Mouse (Mus musculus): ENCODE data around the gene Ffar1. TPM values are rescaled to one million over a fixed set of nuclear protein-coding genes. Genes with fewer than 3 reads are reported as not detected.

The Ffar1 gene
- polyA plus RNA-seq, 1 experiment from 2014 or later, result not detected

- no peaks in the 10 kb centered on the region for H3K36me3 ChIP-seq
- no peak overlapping the region for H3K27ac ChIP-seq
- no peak for ATAC-seq (ENCODE audit: low FRiP score)
- 67% methylated on average over 5 of the region's 5 CpGs for WGBS
- no peaks in the 10 kb centered on the region for H3K9me3 ChIP-seq (replicated peaks)
- H3K4me2 ChIP-seq (replicated peaks), result no peak overlapping the region
- H3K4me1 ChIP-seq, result no peaks in the 10 kb centered on the region
- H3K27me3 ChIP-seq, result no peaks in the 10 kb centered on the region
- H3K9ac ChIP-seq, result no peak overlapping the region
- H3K4me3 ChIP-seq, result no peak overlapping the region
These were observed 39.8 kb downstream of the Ffar1 start for GRCm38 (mm10) chr7:30821532-30821931.

GRCm38 (mm10) chr7:30820854-30821445, 40.4 kb downstream of the Ffar1 start:
- WGBS, result 69% methylated on average over 7 of the region's 7 CpGs
- no peaks in the 10 kb centered on the region for H3K9me3 ChIP-seq (replicated peaks)
- no peak overlapping the region for H3K27ac ChIP-seq
- no peaks in the 10 kb centered on the region for H3K4me1 ChIP-seq
- H3K9ac ChIP-seq, result no peak overlapping the region
- no peaks in the 10 kb centered on the region for H3K27me3 ChIP-seq
- no peak overlapping the region for H3K4me2 ChIP-seq (replicated peaks)
- no peak for ATAC-seq (ENCODE audit: low FRiP score)
- no peak overlapping the region for H3K4me3 ChIP-seq
- no peaks in the 10 kb centered on the region for H3K36me3 ChIP-seq

- no peak overlapping the region for H3K27ac ChIP-seq
- no peaks in the 10 kb centered on the region for H3K27me3 ChIP-seq
- no peak overlapping the region for H3K9ac ChIP-seq
- no peaks in the 10 kb centered on the region for H3K9me3 ChIP-seq (replicated peaks)
- no peak overlapping the region for H3K4me3 ChIP-seq
- H3K4me1 ChIP-seq, result no peaks in the 10 kb centered on the region
- no peak for ATAC-seq (ENCODE audit: low FRiP score)
- H3K4me2 ChIP-seq (replicated peaks), result no peak overlapping the region
- no peaks in the 10 kb centered on the region for H3K36me3 ChIP-seq
- WGBS, result 76% methylated on average over 6 of the region's 6 CpGs
These were observed 41.2 kb downstream of the Ffar1 start for GRCm38 (mm10) chr7:30820131-30820530.

- Histone ChIP-seq H3K4me2 (replicated peaks) (no peak overlapping the region), H3K4me1 (no peaks in the 10 kb centered on the region), H3K4me3 (no peak overlapping the region), H3K36me3 (no peaks in the 10 kb centered on the region), H3K27ac (no peak overlapping the region), H3K9me3 (replicated peaks) (no peaks in the 10 kb centered on the region; the same call in 1 of the 2 replicates), H3K27me3 (no peaks in the 10 kb centered on the region), H3K9ac (no peak overlapping the region)
- no peak for ATAC-seq (ENCODE audit: low FRiP score)
- WGBS, result 49% methylated on average over 6 of the region's 6 CpGs
These were observed 49.0 kb downstream of the Ffar1 start for GRCm38 (mm10) chr7:30812291-30812807.

GRCm38 (mm10) chr7:30811757-30812290, 49.5 kb downstream of the Ffar1 start:
- ATAC-seq (ENCODE audit: low FRiP score), result no peak
- no peak overlapping the region for H3K4me3 ChIP-seq
- H3K9me3 ChIP-seq (replicated peaks), result no peaks in the 10 kb centered on the region; the same call in 1 of the 2 replicates
- no peaks in the 10 kb centered on the region for H3K36me3 ChIP-seq
- H3K27ac ChIP-seq, result no peak overlapping the region
- no peak overlapping the region for H3K4me2 ChIP-seq (replicated peaks)
- WGBS, result 64% methylated on average over 9 of the region's 9 CpGs
- H3K27me3 ChIP-seq, result no peaks in the 10 kb centered on the region
- H3K9ac ChIP-seq, result no peak overlapping the region
- H3K4me1 ChIP-seq, result no peaks in the 10 kb centered on the region

- Histone ChIP-seq H3K9me3 (replicated peaks) (peaks cover under 1% of the 10 kb centered on the region; the same call in 1 of the 2 replicates), H3K4me2 (replicated peaks) (no peak overlapping the region), H3K27ac (no peak overlapping the region), H3K36me3 (no peaks in the 10 kb centered on the region), H3K9ac (no peak overlapping the region), H3K27me3 (no peaks in the 10 kb centered on the region), H3K4me1 (no peaks in the 10 kb centered on the region), H3K4me3 (no peak overlapping the region)
- WGBS, result 51% methylated on average over 6 of the region's 6 CpGs
- ATAC-seq (ENCODE audit: low FRiP score), result no peak
These were observed 51.0 kb downstream of the Ffar1 start for GRCm38 (mm10) chr7:30810319-30810718.

Other genes with a start within 250 kb of the Ffar1 start
- gene Upk1a, start 248.7 kb downstream of the Ffar1 start, polyA plus RNA-seq (2016; fragmentation: Nextera tagmentation; extraction: Ambion mirVana), result 0.21 and 0.35 TPM in 2 replicates
- 737 and 880 TPM in 2 replicates for gene Cox6b1, start 235.4 kb downstream of the Ffar1 start, polyA plus RNA-seq (2016; fragmentation: Nextera tagmentation; extraction: Ambion mirVana)
- gene Etv2, start 225.7 kb downstream of the Ffar1 start, polyA plus RNA-seq (2016; fragmentation: Nextera tagmentation; extraction: Ambion mirVana), result not detected in 2 replicates
- 153 and 160 TPM in 2 replicates for gene Rbm42, start 211.2 kb downstream of the Ffar1 start, polyA plus RNA-seq (2016; fragmentation: Nextera tagmentation; extraction: Ambion mirVana)
- gene Haus5, start 196.6 kb downstream of the Ffar1 start, polyA plus RNA-seq (2016; fragmentation: Nextera tagmentation; extraction: Ambion mirVana), result 35.4 and 38.4 TPM in 2 replicates
- gene Pmis2, start 190.0 kb downstream of the Ffar1 start, polyA plus RNA-seq (2016; fragmentation: Nextera tagmentation; extraction: Ambion mirVana), result not detected in 2 replicates
- not detected in 2 replicates for gene 2200002J24Rik, start 162.6 kb downstream of the Ffar1 start, polyA plus RNA-seq (2016; fragmentation: Nextera tagmentation; extraction: Ambion mirVana)
- 0.93 and 1.3 TPM in 2 replicates for gene Atp4a, start 149.4 kb downstream of the Ffar1 start, polyA plus RNA-seq (2016; fragmentation: Nextera tagmentation; extraction: Ambion mirVana)
- 147 and 164 TPM in 2 replicates for gene Tmem147, start 132.0 kb downstream of the Ffar1 start, polyA plus RNA-seq (2016; fragmentation: Nextera tagmentation; extraction: Ambion mirVana)
- gene Gapdhs, start 117.9 kb downstream of the Ffar1 start, polyA plus RNA-seq (2016; fragmentation: Nextera tagmentation; extraction: Ambion mirVana), result 0.76 and 1.1 TPM in 2 replicates
- 1.7 and 2.5 TPM in 2 replicates for gene Sbsn, start 110.1 kb downstream of the Ffar1 start, polyA plus RNA-seq (2016; fragmentation: Nextera tagmentation; extraction: Ambion mirVana)
- 0.59 and 0.67 TPM in 2 replicates for gene Dmkn, start 97.8 kb downstream of the Ffar1 start, polyA plus RNA-seq (2016; fragmentation: Nextera tagmentation; extraction: Ambion mirVana)
- gene Krtdap, start 73.7 kb downstream of the Ffar1 start, polyA plus RNA-seq (2016; fragmentation: Nextera tagmentation; extraction: Ambion mirVana), result not detected in 2 replicates
- not detected in 2 replicates for gene Ffar2, start 37.8 kb downstream of the Ffar1 start, polyA plus RNA-seq (2016; fragmentation: Nextera tagmentation; extraction: Ambion mirVana)
- not detected in 2 replicates for gene Ffar3, start 5.4 kb downstream of the Ffar1 start, polyA plus RNA-seq (2016; fragmentation: Nextera tagmentation; extraction: Ambion mirVana)
- gene Cd22, start 18.8 kb upstream of the Ffar1 start, polyA plus RNA-seq (2016; fragmentation: Nextera tagmentation; extraction: Ambion mirVana), result not detected in 2 replicates
- gene Mag, start 53.3 kb upstream of the Ffar1 start, polyA plus RNA-seq (2016; fragmentation: Nextera tagmentation; extraction: Ambion mirVana), result 0.56 and 0.61 TPM in 2 replicates
- gene Hamp2, start 63.1 kb upstream of the Ffar1 start, polyA plus RNA-seq (2016; fragmentation: Nextera tagmentation; extraction: Ambion mirVana), result not detected in 2 replicates
- not detected in 2 replicates for gene Hamp, start 82.5 kb upstream of the Ffar1 start, polyA plus RNA-seq (2016; fragmentation: Nextera tagmentation; extraction: Ambion mirVana)
- gene Usf2, start 95.2 kb upstream of the Ffar1 start, polyA plus RNA-seq (2016; fragmentation: Nextera tagmentation; extraction: Ambion mirVana), result 29.7 and 32.7 TPM in 2 replicates
- gene Lsr, start 111.9 kb upstream of the Ffar1 start, polyA plus RNA-seq (2016; fragmentation: Nextera tagmentation; extraction: Ambion mirVana), result 16.6 and 20.2 TPM in 2 replicates
- 0.89 and 1.4 TPM in 2 replicates for gene Fam187b, start 112.2 kb upstream of the Ffar1 start, polyA plus RNA-seq (2016; fragmentation: Nextera tagmentation; extraction: Ambion mirVana)
- gene Fxyd5, start 180.9 kb upstream of the Ffar1 start, polyA plus RNA-seq (2016; fragmentation: Nextera tagmentation; extraction: Ambion mirVana), result 9.6 and 10.4 TPM in 2 replicates
- gene Fxyd7, start 189.9 kb upstream of the Ffar1 start, polyA plus RNA-seq (2016; fragmentation: Nextera tagmentation; extraction: Ambion mirVana), result 26.3 and 29.8 TPM in 2 replicates
- 25.3 and 34.7 TPM in 2 replicates for gene Fxyd1, start 195.6 kb upstream of the Ffar1 start, polyA plus RNA-seq (2016; fragmentation: Nextera tagmentation; extraction: Ambion mirVana)
- gene Lgi4, start 197.8 kb upstream of the Ffar1 start, polyA plus RNA-seq (2016; fragmentation: Nextera tagmentation; extraction: Ambion mirVana), result 2.1 TPM in 2 replicates
- gene Fxyd3, start 215.1 kb upstream of the Ffar1 start, polyA plus RNA-seq (2016; fragmentation: Nextera tagmentation; extraction: Ambion mirVana), result 5.5 and 12.3 TPM in 2 replicates